Mouse (Mus musculus) forebrain, embryonic 16.5 days (tissue): Measurements from ENCODE around the gene Tomm20l. TPM values are rescaled to one million over a fixed set of nuclear protein-coding genes. Genes with fewer than 3 reads are reported as not detected.

Experiments
- ATAC-seq: fragments of 200-750 bp; cut with Nextera tagmentation; 2 replicates; pipeline ENCODE4 v1.8.0; 2017; ENCODE audit warnings: mild to moderate bottlenecking, moderate library complexity
- H3K27ac ChIP-seq: fragments of 300-500 bp; sonication (generic); 2 replicates; pipeline ENCODE4 v1.5.1; 2014; ENCODE audit warnings: low read length, control low read depth
- H3K27me3 ChIP-seq: fragments of 300-500 bp; sonication (generic); replicated peaks from 2 replicates; pipeline ENCODE4 v1.6.1; 2014; ENCODE audit warnings: low read length; ENCODE audit not compliant: control insufficient read depth, insufficient read depth
- H3K36me3 ChIP-seq: fragments of 300-500 bp; sonication (generic); 2 replicates; pipeline ENCODE4 v1.6.1; 2014; ENCODE audit not compliant: control insufficient read depth, insufficient read depth
- H3K4me1 ChIP-seq: fragments of 300-500 bp; sonication (generic); replicated peaks from 2 replicates; pipeline ENCODE4 v1.6.1; 2014; ENCODE audit warnings: low read length; ENCODE audit not compliant: control insufficient read depth, insufficient read depth
- H3K4me2 ChIP-seq: fragments of 300-500 bp; sonication (generic); 2 replicates; pipeline ENCODE4 v1.6.1; 2014; ENCODE audit warnings: mild to moderate bottlenecking, low read length, control low read depth
- H3K4me3 ChIP-seq: fragments of 300-500 bp; sonication (generic); replicated peaks from 2 replicates; pipeline ENCODE4 v1.5.1; 2014; ENCODE audit warnings: mild to moderate bottlenecking, low read length, control low read depth
- H3K9ac ChIP-seq: fragments of 300-500 bp; sonication (generic); replicated peaks from 2 replicates; pipeline ENCODE4 v1.6.1; 2014; ENCODE audit warnings: low read depth, low read length, control low read depth
- H3K9me3 ChIP-seq: fragments of 300-500 bp; sonication (generic); 2 replicates; pipeline ENCODE4 v1.6.1; 2016; ENCODE audit warnings: low read length; ENCODE audit not compliant: control insufficient read depth
- WGBS: fragments of 180-500 bp; shearing (Covaris S2); extraction: QIAGEN DNeasy Blood & Tissue Kit; methylation state at CpG from one replicate; pipeline ENCODE4 v1.1.7; 2014; 5-methylcytosine and 5-hydroxymethylcytosine counted together
- polyA plus RNA-seq: library from polyadenylated mRNA; unstranded; fragments of >200 nt; fragmentation: Nextera tagmentation; extraction: Ambion mirVana; gene quantifications from 2 replicates; pipeline ENCODE4 v1.2.1, GENCODE M21; 2015

Gene Tomm20l
- polyA plus RNA-seq, 1 experiment from 2014 or later: not detected

DNA sequence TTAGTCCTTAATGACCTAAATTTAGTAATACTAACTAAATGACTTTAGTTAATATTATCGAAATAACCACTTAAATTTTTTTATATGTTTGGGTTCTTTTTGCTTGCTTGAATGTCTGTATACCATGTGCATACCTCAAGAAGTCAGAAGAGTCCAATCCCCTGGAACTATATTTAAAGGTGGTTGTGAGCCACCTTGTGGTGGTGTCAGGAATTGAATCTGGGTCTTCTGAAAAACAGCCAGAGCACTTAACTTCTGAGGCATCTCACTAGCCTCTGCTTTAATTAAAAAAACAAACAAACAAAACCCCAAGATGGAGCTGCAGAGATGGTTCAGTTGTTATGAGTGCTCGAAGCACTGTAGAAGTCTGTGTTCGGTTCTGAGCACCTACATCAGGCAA, 36.4 kb downstream of the Tomm20l start:
- H3K4me2 ChIP-seq: no peak overlapping the region
- H3K27ac ChIP-seq: no peak overlapping the region
- no peak overlapping the region for H3K4me3 ChIP-seq
- H3K9me3 ChIP-seq: no peaks in the 10 kb centered on the region
- no peak for ATAC-seq
- H3K9ac ChIP-seq: no peak overlapping the region
- 90% methylated on average over 3 of the region's 3 CpGs for whole genome bisulfite sequencing
- no peaks in the 10 kb centered on the region for H3K27me3 ChIP-seq
- no peaks in the 10 kb centered on the region for H3K4me1 ChIP-seq
- peaks cover 37% of the 10 kb centered on the region for H3K36me3 ChIP-seq

DNA sequence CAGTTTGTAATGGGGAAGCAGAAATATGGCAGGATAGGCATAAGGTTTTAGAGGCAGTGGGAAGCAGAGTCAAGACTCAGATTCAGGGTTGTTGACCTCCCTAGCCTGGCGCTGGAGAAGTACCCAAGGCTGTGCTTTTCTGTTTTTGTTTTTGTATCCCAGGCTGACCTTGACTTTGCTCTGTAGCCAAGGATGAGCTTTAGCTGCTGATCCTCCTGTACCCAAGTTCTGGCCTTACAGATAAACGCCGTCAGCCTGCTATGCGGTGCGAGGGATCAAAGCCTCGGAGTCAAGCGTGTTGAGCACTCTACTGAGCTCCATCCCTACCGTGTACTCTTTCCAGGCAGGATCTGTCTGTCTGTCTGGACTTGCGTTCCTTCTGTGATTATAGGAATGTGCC, 37.6 kb downstream of the Tomm20l start:
- no peak for ATAC-seq
- Histone ChIP-seq H3K27me3 (no peaks in the 10 kb centered on the region), H3K4me1 (no peaks in the 10 kb centered on the region), H3K9me3 (no peaks in the 10 kb centered on the region), H3K27ac (no peak overlapping the region), H3K9ac (no peak overlapping the region), H3K4me3 (no peak overlapping the region), H3K36me3 (peaks cover 42% of the 10 kb centered on the region), H3K4me2 (no peak overlapping the region)
- WGBS: 97% methylated on average over 9 of the region's 9 CpGs

DNA sequence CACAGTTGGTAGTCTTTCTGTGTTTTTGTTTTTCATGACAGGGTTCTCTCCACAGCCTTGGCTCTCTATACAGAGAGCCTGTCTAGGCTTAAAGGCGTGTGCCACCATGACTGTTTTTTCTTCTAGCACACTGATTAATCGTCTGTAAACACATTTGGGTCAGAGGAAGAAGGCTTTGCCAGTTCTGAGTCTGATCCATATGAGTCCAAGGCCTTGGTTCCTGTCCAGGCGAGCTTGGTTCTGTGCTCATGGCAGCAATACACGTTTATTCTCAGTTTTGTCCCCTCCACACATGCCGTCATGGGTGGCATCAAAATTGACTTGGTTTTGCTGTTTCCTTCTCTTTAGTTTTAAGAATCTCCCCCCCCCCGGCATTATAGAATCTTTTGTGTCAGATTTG, 38.2 kb downstream of the Tomm20l start:
- H3K27me3 ChIP-seq: no peaks in the 10 kb centered on the region
- 88% methylated on average over 6 of the region's 6 CpGs for WGBS
- H3K4me3 ChIP-seq: no peak overlapping the region
- H3K4me1 ChIP-seq: no peaks in the 10 kb centered on the region
- no peak for ATAC-seq
- H3K36me3 ChIP-seq: peaks cover 39% of the 10 kb centered on the region
- H3K9me3 ChIP-seq: no peaks in the 10 kb centered on the region
- H3K9ac ChIP-seq: no peak overlapping the region
- no peak overlapping the region for H3K27ac ChIP-seq
- no peak overlapping the region for H3K4me2 ChIP-seq

DNA sequence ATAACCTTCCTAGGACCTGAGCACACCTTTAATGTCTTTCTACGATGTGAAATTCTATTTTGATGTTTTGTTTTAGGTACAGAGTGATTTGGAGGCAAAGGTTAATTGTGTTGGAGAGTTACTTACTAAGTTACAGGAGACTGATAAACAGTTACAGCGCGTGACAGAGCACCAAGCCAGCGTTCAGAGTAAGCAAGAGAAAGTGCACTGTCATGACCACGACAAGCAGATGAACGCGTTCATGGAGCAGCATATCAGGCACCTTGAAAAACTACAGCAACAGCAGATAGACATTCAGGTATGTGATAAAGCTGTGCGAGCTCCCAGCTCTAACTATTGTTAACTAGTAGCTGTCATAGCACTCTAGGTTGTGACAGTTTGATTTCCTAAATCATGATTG, 38.9 kb downstream of the Tomm20l start:
- Histone ChIP-seq H3K4me2 (no peak overlapping the region), H3K36me3 (peaks cover 39% of the 10 kb centered on the region), H3K27ac (no peak overlapping the region), H3K9ac (no peak overlapping the region), H3K27me3 (no peaks in the 10 kb centered on the region), H3K4me3 (no peak overlapping the region), H3K9me3 (no peaks in the 10 kb centered on the region), H3K4me1 (no peaks in the 10 kb centered on the region)
- ATAC-seq: no peak
- 99% methylated on average over 8 of the region's 8 CpGs for WGBS

DNA sequence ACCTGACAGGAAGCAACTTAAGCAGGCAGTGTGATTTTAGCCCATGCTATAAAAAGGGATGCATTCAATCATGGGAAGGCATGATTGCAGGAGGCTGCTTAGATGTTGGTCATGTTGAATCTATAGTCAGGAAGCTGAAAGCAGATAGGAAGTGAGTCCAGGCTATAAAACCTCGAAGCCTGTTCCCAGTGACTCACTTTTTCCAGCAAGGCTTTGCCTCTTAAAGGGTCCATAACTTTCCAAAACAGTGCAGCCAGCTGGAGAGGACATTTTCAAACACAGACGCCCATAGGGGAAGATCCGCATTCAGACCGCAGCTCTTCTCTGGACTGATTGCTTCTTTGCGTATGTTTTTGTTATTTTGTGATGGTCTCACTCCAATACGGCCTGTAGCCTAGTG, 43.8 kb downstream of the Tomm20l start:
- Histone ChIP-seq H3K9ac (no peak overlapping the region), H3K4me3 (no peak overlapping the region), H3K4me1 (no peaks in the 10 kb centered on the region), H3K27ac (no peak overlapping the region), H3K27me3 (no peaks in the 10 kb centered on the region), H3K4me2 (no peak overlapping the region), H3K36me3 (peaks cover 39% of the 10 kb centered on the region), H3K9me3 (no peaks in the 10 kb centered on the region)
- ATAC-seq: no peak
- WGBS: 98% methylated on average over 6 of the region's 6 CpGs

DNA sequence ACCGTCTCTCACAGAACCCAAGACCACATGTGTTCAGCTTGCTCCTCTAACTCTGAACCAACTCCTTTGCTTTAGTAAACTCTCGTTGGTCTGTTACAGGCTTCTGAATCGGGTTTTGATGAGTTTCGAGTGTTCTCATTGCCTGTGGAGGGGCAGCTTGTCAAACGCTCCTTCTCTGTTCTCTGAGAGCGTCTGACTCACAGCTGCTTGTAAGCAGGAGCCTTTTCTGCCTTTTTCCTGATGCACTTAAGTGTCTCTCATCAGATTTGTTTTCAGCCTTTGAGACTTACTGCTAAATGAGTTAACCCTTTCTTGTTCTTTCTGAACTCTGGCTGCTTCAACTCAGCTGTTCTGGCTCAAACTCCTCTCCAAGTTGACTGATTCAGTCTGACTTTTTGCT, 46.7 kb downstream of the Tomm20l start:
- Histone ChIP-seq H3K9me3 (no peaks in the 10 kb centered on the region), H3K27me3 (no peaks in the 10 kb centered on the region), H3K36me3 (peaks cover 38% of the 10 kb centered on the region), H3K9ac (no peak overlapping the region), H3K4me1 (no peaks in the 10 kb centered on the region), H3K27ac (no peak overlapping the region), H3K4me3 (no peak overlapping the region), H3K4me2 (no peak overlapping the region)
- ATAC-seq: no peak
- WGBS: 84% methylated on average over 6 of the region's 6 CpGs

DNA sequence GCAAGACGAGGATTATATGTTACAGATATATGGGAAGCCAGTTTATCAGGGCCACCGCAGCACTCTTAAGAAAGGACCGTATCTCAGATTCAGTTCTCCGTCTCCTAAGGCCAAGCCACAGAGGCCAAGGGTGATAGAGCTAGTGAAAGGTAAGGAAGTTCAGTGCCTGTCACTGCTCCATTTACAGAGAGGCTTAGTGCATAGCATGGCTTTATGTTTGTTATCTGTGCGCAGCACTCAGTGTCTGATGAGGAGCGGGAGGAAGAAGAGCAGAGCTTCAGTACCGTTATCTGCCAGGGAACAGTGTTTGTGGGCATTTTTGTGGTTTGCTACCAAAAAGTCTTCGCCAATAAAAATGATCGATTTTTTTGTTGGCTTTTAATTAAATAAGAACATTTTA, 53.2 kb downstream of the Tomm20l start:
- H3K36me3 ChIP-seq: peaks cover 28% of the 10 kb centered on the region

DNA sequence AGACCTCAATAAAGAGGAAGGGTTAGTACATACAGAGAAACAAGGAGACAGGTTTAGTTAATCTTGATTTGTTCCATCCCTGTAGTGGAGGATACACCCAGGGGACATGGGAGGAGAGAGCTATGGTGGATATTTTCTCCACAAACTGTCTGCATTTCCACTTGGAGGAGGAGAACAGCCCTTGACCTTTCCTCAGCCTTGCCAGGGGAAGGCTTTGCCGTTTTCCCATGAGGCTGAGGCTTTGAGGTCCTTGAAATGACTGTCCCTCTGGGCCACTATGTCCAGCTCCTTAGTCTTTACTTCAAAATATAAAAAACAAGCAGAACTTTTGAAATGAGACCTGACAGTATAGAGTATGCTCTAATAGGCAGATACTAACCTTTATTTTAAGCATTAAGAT, 58.7 kb downstream of the Tomm20l start:
- no peaks in the 10 kb centered on the region for H3K4me1 ChIP-seq
- no peak overlapping the region for H3K4me3 ChIP-seq
- no peaks in the 10 kb centered on the region for H3K9me3 ChIP-seq
- peaks cover 18% of the 10 kb centered on the region for H3K36me3 ChIP-seq
- ATAC-seq: no peak
- WGBS: 95% methylated on average over 1 of the region's 1 CpGs
- no peak overlapping the region for H3K9ac ChIP-seq
- H3K27ac ChIP-seq: no peak overlapping the region
- no peaks in the 10 kb centered on the region for H3K27me3 ChIP-seq
- no peak overlapping the region for H3K4me2 ChIP-seq

More for the DNA sequence above, 53.2 kb downstream of the Tomm20l start:
- no peaks in the 10 kb centered on the region for H3K9me3 ChIP-seq
- no peaks in the 10 kb centered on the region for H3K27me3 ChIP-seq
- H3K4me3 ChIP-seq: no peak overlapping the region
- 94% methylated on average over 9 of the region's 9 CpGs for WGBS
- no peaks in the 10 kb centered on the region for H3K4me1 ChIP-seq
- ATAC-seq: no peak
- H3K27ac ChIP-seq: no peak overlapping the region
- no peak overlapping the region for H3K4me2 ChIP-seq
- H3K9ac ChIP-seq: no peak overlapping the region

Other genes with a start within 250 kb of the Tomm20l start
- 199 and 240 TPM in 2 replicates for gene Actr10, start 173.6 kb upstream of the Tomm20l start, polyA plus RNA-seq
- 575 and 587 TPM in 2 replicates for gene Psma3, start 136.8 kb upstream of the Tomm20l start, polyA plus RNA-seq
- gene Arid4a, start 95.4 kb upstream of the Tomm20l start, polyA plus RNA-seq: 51.2 and 52.1 TPM in 2 replicates
- gene Timm9, start 25.3 kb downstream of the Tomm20l start, polyA plus RNA-seq: 83.9 and 105 TPM in 2 replicates
- 18.4 and 18.6 TPM in 2 replicates for gene 2700049A03Rik, start 25.4 kb downstream of the Tomm20l start, polyA plus RNA-seq
- gene Dact1, start 198.5 kb downstream of the Tomm20l start, polyA plus RNA-seq: 31.1 and 31.4 TPM in 2 replicates